Mouse (Mus musculus): ENCODE measurements around the gene Gm10198. TPM values are rescaled to one million over a fixed set of nuclear protein-coding genes. Genes with fewer than 3 reads are reported as not detected.
A peak's percentile ranks its signal among the peaks of the same experiment; 100 is the strongest.

Gene Gm10198
- total RNA-seq (2021), result not detected

- no peak for DNase-seq
Measured at GRCm38 (mm10) chr13:111592485-111592884, at the start of gene Gm10198. Gene Gm10198 (plus strand): TSS chr13:111592785.

- no peak for DNase-seq
Measured at GRCm38 (mm10) chr13:111545286-111545685, 47.3 kb upstream of the Gm10198 start.

GRCm38 (mm10) chr13:111552769-111553168, 39.8 kb upstream of the Gm10198 start:
- DNase-seq, result no peak

GRCm38 (mm10) chr13:111553182-111553581, 39.4 kb upstream of the Gm10198 start:
- no peak for DNase-seq

GRCm38 (mm10) chr13:111553941-111554340, 38.6 kb upstream of the Gm10198 start:
- DNase-seq, result no peak

- DNase-seq, result no peak
Measured at GRCm38 (mm10) chr13:111555333-111555732, 37.3 kb upstream of the Gm10198 start.

GRCm38 (mm10) chr13:111556375-111556774, 36.2 kb upstream of the Gm10198 start:
- no peak for DNase-seq

- no peak for DNase-seq
Measured at GRCm38 (mm10) chr13:111560152-111560551, 32.4 kb upstream of the Gm10198 start.

- DNase-seq, result no peak
Measured at GRCm38 (mm10) chr13:111562595-111562994, 30.0 kb upstream of the Gm10198 start.

- peak; percentile 12 for DNase-seq
Measured at GRCm38 (mm10) chr13:111574196-111574595, 18.4 kb upstream of the Gm10198 start.

GRCm38 (mm10) chr13:111577177-111577576, 15.4 kb upstream of the Gm10198 start:
- DNase-seq, result no peak

GRCm38 (mm10) chr13:111580054-111580453, 12.5 kb upstream of the Gm10198 start:
- no peak for DNase-seq

- no peak for DNase-seq
Measured at GRCm38 (mm10) chr13:111598111-111598510, 5.5 kb downstream of the Gm10198 start.

- DNase-seq, result no peak
Measured at GRCm38 (mm10) chr13:111601383-111601782, 8.8 kb downstream of the Gm10198 start.

- DNase-seq, result no peak
Measured at GRCm38 (mm10) chr13:111604826-111605225, 12.2 kb downstream of the Gm10198 start.

- peak; percentile 7 for DNase-seq
Measured at GRCm38 (mm10) chr13:111616168-111617125, 23.9 kb downstream of the Gm10198 start.

- DNase-seq, result no peak
Measured at GRCm38 (mm10) chr13:111620433-111620832, 27.8 kb downstream of the Gm10198 start.

GRCm38 (mm10) chr13:111622425-111622824, 29.8 kb downstream of the Gm10198 start:
- DNase-seq, result no peak

- no peak for DNase-seq
Measured at GRCm38 (mm10) chr13:111623112-111623511, 30.5 kb downstream of the Gm10198 start.

- no peak for DNase-seq
Measured at GRCm38 (mm10) chr13:111624115-111624514, 31.5 kb downstream of the Gm10198 start.

- no peak for DNase-seq
Measured at GRCm38 (mm10) chr13:111634163-111635160, 41.9 kb downstream of the Gm10198 start.

- DNase-seq, result no peak
Measured at GRCm38 (mm10) chr13:111640319-111640718, 47.7 kb downstream of the Gm10198 start.
